Mouse (Mus musculus) E14TG2a.4 (cell line): ENCODE data around the gene Ttll8.

Source experiments
- CTCF ChIP-seq: conservative IDR thresholded peaks from 2 replicates; pipeline ENCODE4 v1.5.1; 2014; ENCODE audit warnings: low read length
- NANOG ChIP-seq: IDR thresholded peaks from 2 replicates; pipeline ENCODE4 v1.6.1; 2014; ENCODE audit warnings: borderline replicate concordance, low read length, mixed read lengths
- POU5F1 ChIP-seq: IDR thresholded peaks from 2 replicates; pipeline ENCODE4 v1.6.1; 2014; ENCODE audit warnings: low read length, borderline replicate concordance

- no peak for TF ChIP-seq CTCF
- no peak for TF ChIP-seq POU5F1
- TF ChIP-seq NANOG, result no peak
Measured at GRCm38 (mm10) chr15:88955342-88955741, 1.1 kb upstream of the Ttll8 start.
